Mouse (Mus musculus): Measurements from ENCODE around the gene Epb41l2. TPM values are rescaled to one million over a fixed set of nuclear protein-coding genes. Genes with fewer than 3 reads are reported as not detected.

Gene Epb41l2
- polyA plus RNA-seq, 1 experiment from 2014 or later = 23.6 TPM

DNA sequence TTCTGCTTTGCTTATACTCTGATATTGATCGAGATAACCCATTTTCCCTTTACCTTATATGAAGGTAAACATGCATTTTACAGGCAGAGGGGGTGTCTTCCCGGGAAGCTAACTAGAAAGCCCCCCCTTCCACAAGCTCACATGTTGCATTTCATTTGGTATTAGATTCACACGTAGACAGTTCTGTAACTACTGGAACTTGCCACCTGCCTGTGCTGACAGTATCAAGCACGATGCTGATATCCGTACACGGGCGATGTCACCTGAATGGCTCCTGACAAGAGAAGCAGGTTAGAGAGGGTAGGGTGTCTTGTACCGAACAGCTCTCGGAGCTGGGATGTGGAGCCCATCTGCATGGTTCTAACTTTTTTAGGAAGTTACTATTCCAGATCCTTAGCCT lies 41.0 kb downstream of the Epb41l2 start:
- no peak overlapping the region for H3K9ac ChIP-seq (replicated peaks; ENCODE audit: low read length)
- H3K27me3 ChIP-seq (ENCODE audit: control insufficient read depth, insufficient read depth, low read length) = no peaks in the 10 kb centered on the region
- WGBS = 94% methylated on average over 9 of the region's 9 CpGs
- no peak overlapping the region for H3K4me2 ChIP-seq (ENCODE audit: low read length)
- DNase-seq (no peak), ATAC-seq (ENCODE audit: low FRiP score, low TSS enrichment) (no peak)
- no peaks in the 10 kb centered on the region for H3K9me3 ChIP-seq (ENCODE audit: control insufficient read depth, low read length)
- no peak overlapping the region for H3K4me3 ChIP-seq (replicated peaks; ENCODE audit: low read depth, low read length)
- H3K4me1 ChIP-seq (ENCODE audit: control insufficient read depth, insufficient read depth, low read length) = no peaks in the 10 kb centered on the region
- no peaks in the 10 kb centered on the region for H3K36me3 ChIP-seq (ENCODE audit: control insufficient read depth, insufficient read depth, low read length)
- no peak overlapping the region for H3K27ac ChIP-seq (replicated peaks; ENCODE audit: low read depth, low read length)

- no peak overlapping the region for H3K4me2 ChIP-seq (ENCODE audit: low read length)
- H3K4me3 ChIP-seq (replicated peaks; ENCODE audit: low read depth, low read length) = no peak overlapping the region
- WGBS = 93% methylated on average over 2 of the region's 2 CpGs
- H3K4me1 ChIP-seq (ENCODE audit: control insufficient read depth, insufficient read depth, low read length) = no peaks in the 10 kb centered on the region
- H3K27ac ChIP-seq (replicated peaks; ENCODE audit: low read depth, low read length) = no peak overlapping the region
- no peak for ATAC-seq (ENCODE audit: low FRiP score, low TSS enrichment)
- DNase-seq = no peak
- no peaks in the 10 kb centered on the region for H3K27me3 ChIP-seq (ENCODE audit: control insufficient read depth, insufficient read depth, low read length)
- H3K9ac ChIP-seq (replicated peaks; ENCODE audit: low read length) = no peak overlapping the region
- H3K36me3 ChIP-seq (ENCODE audit: control insufficient read depth, insufficient read depth, low read length) = no peaks in the 10 kb centered on the region
- H3K9me3 ChIP-seq (ENCODE audit: control insufficient read depth, low read length) = no peaks in the 10 kb centered on the region
Observed at GRCm38 (mm10) chr10:25401356-25401755, 41.8 kb downstream of the Epb41l2 start.

DNA sequence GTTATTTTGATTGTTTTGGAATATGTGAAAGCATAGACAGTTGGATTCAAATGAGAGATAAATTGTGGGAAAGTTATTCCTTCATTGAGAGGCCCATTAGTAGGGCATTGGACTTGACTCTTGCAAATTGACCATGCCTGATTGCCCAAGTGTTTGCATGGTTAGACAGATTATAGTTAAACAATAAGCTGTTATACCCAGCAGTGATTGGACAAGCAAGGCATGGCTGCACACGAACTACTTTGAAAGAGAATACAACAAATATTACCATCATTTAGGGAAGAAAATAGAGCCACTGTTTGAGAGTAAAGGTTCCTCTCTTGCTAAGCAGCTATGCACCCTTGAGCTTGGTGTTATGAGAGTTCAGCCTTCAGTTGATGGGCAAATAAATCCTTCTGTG lies 43.3 kb downstream of the Epb41l2 start:
- no peak for DNase-seq
- WGBS = 58% methylated on average over 1 of the region's 1 CpGs
- H3K27ac ChIP-seq (replicated peaks; ENCODE audit: low read depth, low read length) = no peak overlapping the region

GRCm38 (mm10) chr10:25403813-25404701 lies 44.5 kb downstream of the Epb41l2 start:
- H3K4me3 ChIP-seq (replicated peaks; ENCODE audit: low read depth, low read length) = no peak overlapping the region
- no peaks in the 10 kb centered on the region for H3K4me1 ChIP-seq (ENCODE audit: control insufficient read depth, insufficient read depth, low read length)
- no peaks in the 10 kb centered on the region for H3K9me3 ChIP-seq (ENCODE audit: control insufficient read depth, low read length)
- H3K9ac ChIP-seq (replicated peaks; ENCODE audit: low read length) = no peak overlapping the region
- H3K27me3 ChIP-seq (ENCODE audit: control insufficient read depth, insufficient read depth, low read length) = no peaks in the 10 kb centered on the region
- DNase-seq = no peak
- H3K36me3 ChIP-seq (ENCODE audit: control insufficient read depth, insufficient read depth, low read length) = no peaks in the 10 kb centered on the region
- H3K27ac ChIP-seq (replicated peaks; ENCODE audit: low read depth, low read length) = no peak overlapping the region
- WGBS = 80% methylated on average over 15 of the region's 15 CpGs
- ATAC-seq (ENCODE audit: low FRiP score, low TSS enrichment) = no peak
- no peak overlapping the region for H3K4me2 ChIP-seq (ENCODE audit: low read length)

More for the DNA sequence above, 43.3 kb downstream of the Epb41l2 start:
- H3K27me3 ChIP-seq (ENCODE audit: control insufficient read depth, insufficient read depth, low read length) = no peaks in the 10 kb centered on the region
- H3K4me1 ChIP-seq (ENCODE audit: control insufficient read depth, insufficient read depth, low read length) = no peaks in the 10 kb centered on the region
- no peak overlapping the region for H3K9ac ChIP-seq (replicated peaks; ENCODE audit: low read length)
- no peak overlapping the region for H3K4me3 ChIP-seq (replicated peaks; ENCODE audit: low read depth, low read length)
- no peaks in the 10 kb centered on the region for H3K36me3 ChIP-seq (ENCODE audit: control insufficient read depth, insufficient read depth, low read length)
- no peak for ATAC-seq (ENCODE audit: low FRiP score, low TSS enrichment)
- no peak overlapping the region for H3K4me2 ChIP-seq (ENCODE audit: low read length)
- H3K9me3 ChIP-seq (ENCODE audit: control insufficient read depth, low read length) = no peaks in the 10 kb centered on the region

DNA sequence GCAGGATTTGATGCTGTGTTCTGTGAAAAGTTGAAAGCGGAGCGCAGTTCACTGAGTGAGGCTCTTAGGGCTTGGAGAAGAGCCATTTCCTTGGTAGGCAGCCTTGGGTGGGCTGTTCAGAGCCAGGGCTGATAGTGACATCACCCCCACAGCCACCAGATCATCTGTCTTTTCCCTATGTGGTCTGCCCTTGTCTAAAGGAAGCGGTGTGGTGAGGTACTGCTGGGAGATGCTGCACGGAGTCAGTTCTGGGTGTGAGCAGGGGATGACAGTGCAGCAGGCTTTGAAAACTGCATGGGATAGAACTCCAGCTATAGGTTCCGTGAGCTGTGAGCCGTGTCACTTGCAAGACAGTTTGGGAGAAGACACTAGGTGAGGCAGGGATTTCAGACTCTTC lies 45.1 kb downstream of the Epb41l2 start:
- Histone ChIP-seq H3K9me3 (ENCODE audit: control insufficient read depth, low read length) (no peaks in the 10 kb centered on the region), H3K9ac (replicated peaks; ENCODE audit: low read length) (no peak overlapping the region), H3K4me1 (ENCODE audit: control insufficient read depth, insufficient read depth, low read length) (no peaks in the 10 kb centered on the region), H3K27ac (replicated peaks; ENCODE audit: low read depth, low read length) (no peak overlapping the region), H3K4me2 (ENCODE audit: low read length) (no peak overlapping the region), H3K27me3 (ENCODE audit: control insufficient read depth, insufficient read depth, low read length) (no peaks in the 10 kb centered on the region), H3K36me3 (ENCODE audit: control insufficient read depth, insufficient read depth, low read length) (no peaks in the 10 kb centered on the region), H3K4me3 (replicated peaks; ENCODE audit: low read depth, low read length) (no peak overlapping the region)
- 72% methylated on average over 6 of the region's 6 CpGs for WGBS
- DNase-seq (no peak), ATAC-seq (ENCODE audit: low FRiP score, low TSS enrichment) (no peak)

GRCm38 (mm10) chr10:25405551-25405950 lies 46.0 kb downstream of the Epb41l2 start:
- ATAC-seq (ENCODE audit: low FRiP score, low TSS enrichment) (no peak), DNase-seq (no peak)
- H3K4me2 ChIP-seq (ENCODE audit: low read length) = no peak overlapping the region
- H3K4me1 ChIP-seq (ENCODE audit: control insufficient read depth, insufficient read depth, low read length) = no peaks in the 10 kb centered on the region
- no peak overlapping the region for H3K4me3 ChIP-seq (replicated peaks; ENCODE audit: low read depth, low read length)
- H3K9me3 ChIP-seq (ENCODE audit: control insufficient read depth, low read length) = no peaks in the 10 kb centered on the region
- no peaks in the 10 kb centered on the region for H3K36me3 ChIP-seq (ENCODE audit: control insufficient read depth, insufficient read depth, low read length)
- WGBS = 91% methylated on average over 8 of the region's 8 CpGs
- H3K27ac ChIP-seq (replicated peaks; ENCODE audit: low read depth, low read length) = no peak overlapping the region
- H3K9ac ChIP-seq (replicated peaks; ENCODE audit: low read length) = no peak overlapping the region
- no peaks in the 10 kb centered on the region for H3K27me3 ChIP-seq (ENCODE audit: control insufficient read depth, insufficient read depth, low read length)

- no peaks in the 10 kb centered on the region for H3K4me1 ChIP-seq (ENCODE audit: control insufficient read depth, insufficient read depth, low read length)
- no peak overlapping the region for H3K9ac ChIP-seq (replicated peaks; ENCODE audit: low read length)
- WGBS = 86% methylated on average over 5 of the region's 5 CpGs
- H3K27ac ChIP-seq (replicated peaks; ENCODE audit: low read depth, low read length) = no peak overlapping the region
- ATAC-seq (ENCODE audit: low FRiP score, low TSS enrichment) (no peak), DNase-seq (no peak)
- no peak overlapping the region for H3K4me2 ChIP-seq (ENCODE audit: low read length)
- no peaks in the 10 kb centered on the region for H3K36me3 ChIP-seq (ENCODE audit: control insufficient read depth, insufficient read depth, low read length)
- no peak overlapping the region for H3K4me3 ChIP-seq (replicated peaks; ENCODE audit: low read depth, low read length)
- no peaks in the 10 kb centered on the region for H3K27me3 ChIP-seq (ENCODE audit: control insufficient read depth, insufficient read depth, low read length)
- H3K9me3 ChIP-seq (ENCODE audit: control insufficient read depth, low read length) = no peaks in the 10 kb centered on the region
Observed at GRCm38 (mm10) chr10:25406695-25407094, 47.1 kb downstream of the Epb41l2 start.

DNA sequence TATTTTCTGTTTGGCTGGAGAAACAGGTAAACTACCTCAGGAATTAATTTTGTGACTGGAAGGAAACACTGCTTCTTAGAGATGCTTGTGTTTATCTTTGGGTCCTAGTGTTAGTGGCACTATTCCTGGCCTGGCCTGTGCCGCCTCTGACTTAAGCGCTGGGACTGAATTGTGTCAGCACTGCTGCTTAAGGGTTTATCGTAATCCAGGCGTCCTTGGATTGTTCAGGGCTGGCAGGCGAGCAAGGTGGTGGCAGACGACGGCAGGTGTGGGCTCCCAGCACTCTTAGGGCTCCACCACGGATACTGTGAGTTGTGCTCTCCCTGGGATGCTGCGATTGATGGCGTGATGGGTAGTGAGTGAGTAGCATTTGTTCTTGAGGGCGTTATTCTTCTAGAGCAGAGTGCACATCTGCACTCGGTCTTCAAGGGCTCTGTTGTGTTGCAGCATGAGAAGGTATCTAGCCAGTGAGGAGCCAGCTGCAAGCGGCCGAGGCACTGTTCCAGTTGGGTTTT lies 48.6 kb downstream of the Epb41l2 start:
- Histone ChIP-seq H3K9ac (replicated peaks; ENCODE audit: low read length) (no peak overlapping the region), H3K27ac (replicated peaks; ENCODE audit: low read depth, low read length) (no peak overlapping the region), H3K36me3 (ENCODE audit: control insufficient read depth, insufficient read depth, low read length) (no peaks in the 10 kb centered on the region), H3K4me1 (ENCODE audit: control insufficient read depth, insufficient read depth, low read length) (no peaks in the 10 kb centered on the region), H3K27me3 (ENCODE audit: control insufficient read depth, insufficient read depth, low read length) (no peaks in the 10 kb centered on the region), H3K4me2 (ENCODE audit: low read length) (no peak overlapping the region), H3K9me3 (ENCODE audit: control insufficient read depth, low read length) (no peaks in the 10 kb centered on the region), H3K4me3 (replicated peaks; ENCODE audit: low read depth, low read length) (no peak overlapping the region)
- no peak for DNase-seq
- ATAC-seq (ENCODE audit: low FRiP score, low TSS enrichment) = no peak
- WGBS = 91% methylated on average over 14 of the region's 14 CpGs

GRCm38 (mm10) chr10:25411836-25412373 lies 52.3 kb downstream of the Epb41l2 start:
- no peak for DNase-seq
- H3K27ac ChIP-seq (replicated peaks; ENCODE audit: low read depth, low read length) = no peak overlapping the region
- H3K9ac ChIP-seq (replicated peaks; ENCODE audit: low read length) = no peak overlapping the region
- 76% methylated on average over 6 of the region's 6 CpGs for WGBS
- H3K36me3 ChIP-seq (ENCODE audit: control insufficient read depth, insufficient read depth, low read length) = no peaks in the 10 kb centered on the region
- H3K4me3 ChIP-seq (replicated peaks; ENCODE audit: low read depth, low read length) = no peak overlapping the region
- no peak overlapping the region for H3K4me2 ChIP-seq (ENCODE audit: low read length)
- no peak for ATAC-seq (ENCODE audit: low FRiP score, low TSS enrichment)
- no peaks in the 10 kb centered on the region for H3K4me1 ChIP-seq (ENCODE audit: control insufficient read depth, insufficient read depth, low read length)
- H3K9me3 ChIP-seq (ENCODE audit: control insufficient read depth, low read length) = no peaks in the 10 kb centered on the region
- H3K27me3 ChIP-seq (ENCODE audit: control insufficient read depth, insufficient read depth, low read length) = no peaks in the 10 kb centered on the region
